Mouse (Mus musculus) hindbrain, embryonic 15.5 days (tissue): Measurements from ENCODE around the gene Doc2g. TPM values are rescaled to one million over a fixed set of nuclear protein-coding genes. Genes with fewer than 3 reads are reported as not detected.

Source experiments
- ATAC-seq: fragments of 200-750 bp; cut with Nextera tagmentation; 2 replicates; pipeline ENCODE4 v1.8.0; 2017; ENCODE audit warnings: low read depth, moderate number of reproducible peaks, moderate TSS enrichment; ENCODE audit not compliant: low FRiP score
- H3K27ac ChIP-seq: fragments of 300-500 bp; sonication (generic); replicated peaks from 2 replicates; pipeline ENCODE4 v1.5.1; 2015; ENCODE audit warnings: mild to moderate bottlenecking, inconsistent platforms
- H3K27me3 ChIP-seq: fragments of 300-500 bp; sonication (generic); 2 replicates; pipeline ENCODE4 v1.6.1; 2015; ENCODE audit warnings: control low read depth, inconsistent platforms
- H3K36me3 ChIP-seq: fragments of 300-500 bp; sonication (generic); 2 replicates; pipeline ENCODE4 v1.6.1; 2015; ENCODE audit warnings: control low read depth, inconsistent platforms
- H3K4me1 ChIP-seq: fragments of 300-500 bp; sonication (generic); replicated peaks from 2 replicates; pipeline ENCODE4 v1.6.1; 2015; ENCODE audit warnings: control low read depth, inconsistent platforms
- H3K4me2 ChIP-seq: fragments of 300-500 bp; sonication (generic); 2 replicates; pipeline ENCODE4 v1.6.1; 2015; ENCODE audit warnings: moderate library complexity, mild to moderate bottlenecking, inconsistent platforms
- H3K4me3 ChIP-seq: fragments of 300-500 bp; sonication (generic); 2 replicates; pipeline ENCODE4 v1.5.1; 2015; ENCODE audit warnings: mild to moderate bottlenecking, inconsistent platforms
- H3K9ac ChIP-seq: fragments of 300-500 bp; sonication (generic); 2 replicates; pipeline ENCODE4 v1.6.1; 2015; ENCODE audit warnings: inconsistent platforms
- H3K9me3 ChIP-seq: fragments of 300-500 bp; sonication (generic); 2 replicates; pipeline ENCODE4 v1.6.1; 2016; ENCODE audit warnings: control low read depth, inconsistent platforms
- WGBS: fragments of 180-500 bp; shearing (Covaris S2); methylation state at CpG from one replicate; pipeline ENCODE4 v1.1.7; 2015; 5-methylcytosine and 5-hydroxymethylcytosine counted together
- polyA plus RNA-seq: library from polyadenylated mRNA; unstranded; fragments of >200 nt; fragmentation: Nextera tagmentation; extraction: Ambion mirVana; gene quantifications from 2 replicates; pipeline ENCODE4 v1.2.1, GENCODE M21; 2015

Doc2g gene
- polyA plus RNA-seq, 1 experiment from 2014 or later: 5.9 TPM

DNA sequence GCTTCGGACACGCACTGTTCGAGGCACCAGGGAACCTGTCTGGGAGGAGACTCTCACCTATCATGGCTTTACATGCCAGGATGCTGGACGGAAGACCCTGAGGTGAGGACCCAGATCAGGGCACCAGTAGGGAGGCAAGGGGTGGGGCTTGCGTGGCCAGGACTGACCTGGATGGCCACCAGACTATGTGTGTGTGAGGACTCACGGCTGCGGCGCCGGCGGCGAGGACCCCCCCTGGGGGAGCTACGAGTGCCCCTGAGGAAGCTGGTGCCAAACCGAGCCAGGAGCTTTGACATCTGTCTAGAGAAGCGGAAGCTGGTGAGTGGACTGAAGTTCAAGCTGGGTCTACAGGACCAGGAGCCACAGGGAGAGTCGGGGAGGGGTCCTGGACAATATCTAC, 1.2 kb downstream of the Doc2g start:
- H3K9ac ChIP-seq: no peak overlapping the region
- H3K4me1 ChIP-seq: peaks cover 19% of the 10 kb centered on the region
- 83% methylated on average over 15 of the region's 15 CpGs for WGBS
- peaks cover 33% of the 10 kb centered on the region for H3K36me3 ChIP-seq
- no peak overlapping the region for H3K27ac ChIP-seq
- H3K27me3 ChIP-seq: no peaks in the 10 kb centered on the region
- H3K4me3 ChIP-seq: no peak overlapping the region
- no peak for ATAC-seq
- no peaks in the 10 kb centered on the region for H3K9me3 ChIP-seq
- no peak overlapping the region for H3K4me2 ChIP-seq

DNA sequence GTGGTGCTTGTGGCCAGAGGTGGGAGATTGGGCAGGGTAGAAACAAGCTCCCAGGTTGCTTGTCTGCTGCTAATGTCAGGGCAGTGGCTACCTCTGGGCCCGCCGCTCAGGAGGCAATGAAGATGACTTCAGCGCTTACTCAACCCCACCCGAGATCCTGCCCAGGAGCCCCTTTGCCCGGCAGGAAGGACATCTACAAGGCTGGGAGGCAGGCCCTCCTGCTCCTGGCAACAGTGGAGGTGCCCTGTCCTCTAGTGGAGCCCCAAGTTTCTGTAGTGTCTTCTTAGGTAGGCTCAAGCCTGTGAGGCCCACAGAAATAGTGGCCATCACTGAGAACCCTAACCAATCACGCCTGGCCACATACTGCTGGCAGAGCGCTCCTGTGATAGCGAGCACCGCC, 2.0 kb downstream of the Doc2g start:
- WGBS: 94% methylated on average over 9 of the region's 9 CpGs
- ATAC-seq: no peak
- H3K36me3 ChIP-seq: peaks cover 38% of the 10 kb centered on the region

DNA sequence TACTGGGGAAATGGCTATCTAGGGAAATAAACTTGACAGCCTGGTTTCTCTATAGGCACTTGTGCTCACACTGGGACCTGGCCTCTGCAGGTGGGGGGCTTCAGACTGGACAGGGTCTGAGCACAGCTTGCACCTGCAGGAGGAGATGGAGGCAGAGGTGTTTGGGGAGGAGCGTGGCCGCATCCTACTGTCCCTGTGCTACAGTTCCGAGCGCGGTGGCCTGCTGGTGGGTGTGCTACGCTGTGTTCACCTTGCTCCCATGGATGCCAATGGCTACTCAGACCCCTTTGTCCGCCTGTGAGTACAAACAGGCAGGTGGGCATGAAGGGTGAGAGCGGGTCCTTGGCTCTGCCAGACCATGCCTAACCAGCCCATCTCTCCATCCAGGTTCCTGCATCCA, 2.9 kb downstream of the Doc2g start:
- H3K9me3 ChIP-seq: no peaks in the 10 kb centered on the region
- no peak overlapping the region for H3K9ac ChIP-seq
- no peak overlapping the region for H3K4me3 ChIP-seq
- no peak overlapping the region for H3K4me2 ChIP-seq
- peaks cover 38% of the 10 kb centered on the region for H3K36me3 ChIP-seq
- peaks cover 12% of the 10 kb centered on the region for H3K4me1 ChIP-seq
- ATAC-seq: no peak
- H3K27ac ChIP-seq: no peak overlapping the region
- 94% methylated on average over 8 of the region's 8 CpGs for WGBS
- no peaks in the 10 kb centered on the region for H3K27me3 ChIP-seq

More for the DNA sequence above, 2.0 kb downstream of the Doc2g start:
- H3K27me3 ChIP-seq: no peaks in the 10 kb centered on the region
- no peak overlapping the region for H3K4me3 ChIP-seq
- H3K9ac ChIP-seq: no peak overlapping the region
- H3K4me1 ChIP-seq: peaks cover 12% of the 10 kb centered on the region
- H3K27ac ChIP-seq: no peak overlapping the region
- no peak overlapping the region for H3K4me2 ChIP-seq
- no peaks in the 10 kb centered on the region for H3K9me3 ChIP-seq

DNA sequence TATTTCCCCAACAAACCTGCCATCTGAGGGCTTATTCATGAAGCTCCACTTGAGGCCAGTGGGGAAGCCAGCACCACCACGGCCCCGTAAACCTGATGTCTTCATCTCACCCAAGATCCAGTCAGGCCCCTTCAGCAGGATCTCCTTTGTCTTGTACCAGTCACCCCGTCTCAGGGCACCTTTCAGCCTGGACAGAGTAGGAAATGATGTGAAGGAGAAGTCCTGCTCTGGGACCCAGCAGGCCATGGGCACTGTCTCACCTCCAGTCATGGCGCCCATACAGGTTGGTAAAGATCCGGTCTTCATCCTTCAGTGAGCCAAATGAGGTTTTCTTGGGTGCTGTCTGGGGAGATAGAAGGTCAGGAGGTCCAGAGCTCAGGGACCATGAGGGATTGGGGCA, 8.0 kb downstream of the Doc2g start:
- no peak overlapping the region for H3K27ac ChIP-seq
- ATAC-seq: no peak
- H3K4me3 ChIP-seq: no peak overlapping the region
- H3K9ac ChIP-seq: no peak overlapping the region
- no peaks in the 10 kb centered on the region for H3K27me3 ChIP-seq
- H3K9me3 ChIP-seq: no peaks in the 10 kb centered on the region
- WGBS: 92% methylated on average over 5 of the region's 5 CpGs
- H3K4me1 ChIP-seq: peaks cover 12% of the 10 kb centered on the region
- no peak overlapping the region for H3K4me2 ChIP-seq
- peaks cover 34% of the 10 kb centered on the region for H3K36me3 ChIP-seq

DNA sequence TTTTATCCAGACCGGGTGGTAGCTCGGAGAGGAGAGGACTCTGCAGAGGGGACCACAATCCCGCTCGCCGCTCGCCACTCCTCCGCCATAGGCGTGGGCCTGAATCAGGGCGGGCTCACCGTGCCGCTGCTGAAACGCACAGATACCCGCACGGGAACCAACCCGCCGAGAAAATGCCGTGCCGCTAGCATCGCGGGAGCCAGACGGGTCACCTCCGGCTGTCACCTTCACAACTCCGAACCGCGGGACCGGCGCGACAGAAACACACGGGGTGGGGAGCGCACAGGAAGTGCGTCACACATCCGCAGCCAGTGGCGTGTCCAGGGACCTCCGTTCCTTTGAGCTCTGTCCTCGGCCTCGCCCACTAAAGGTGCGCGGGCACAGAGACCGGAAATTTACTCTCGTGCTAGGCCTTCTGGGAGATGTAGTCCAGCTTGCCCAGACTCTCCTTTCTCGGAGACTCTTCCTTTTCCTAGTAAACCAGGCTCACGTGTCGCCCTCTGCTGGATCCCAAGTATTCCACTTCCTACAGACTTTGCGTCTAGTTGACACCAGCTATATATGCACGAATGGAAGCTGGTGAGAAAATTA, 9.4 kb downstream of the Doc2g start, which contains the start of gene Ndufv1:
Gene Ndufv1, minus strand, starts transcription at position 375 of the 591 bp plus-strand sequence.
- WGBS: under 1% methylated on average over 45 of the region's 45 CpGs
- Histone ChIP-seq H3K27me3 (no peaks in the 10 kb centered on the region), H3K4me2 (peak within 1 kb of the TSS; percentile 69), H3K27ac (peak within 1 kb of the TSS; percentile 81), H3K36me3 (peaks cover 21% of the 10 kb centered on the region), H3K9ac (peak within 1 kb of the TSS; percentile 80), H3K9me3 (no peaks in the 10 kb centered on the region), H3K4me1 (peaks cover 12% of the 10 kb centered on the region), H3K4me3 (peak within 1 kb of the TSS; percentile 84)
- peak; percentile 99 for ATAC-seq

DNA sequence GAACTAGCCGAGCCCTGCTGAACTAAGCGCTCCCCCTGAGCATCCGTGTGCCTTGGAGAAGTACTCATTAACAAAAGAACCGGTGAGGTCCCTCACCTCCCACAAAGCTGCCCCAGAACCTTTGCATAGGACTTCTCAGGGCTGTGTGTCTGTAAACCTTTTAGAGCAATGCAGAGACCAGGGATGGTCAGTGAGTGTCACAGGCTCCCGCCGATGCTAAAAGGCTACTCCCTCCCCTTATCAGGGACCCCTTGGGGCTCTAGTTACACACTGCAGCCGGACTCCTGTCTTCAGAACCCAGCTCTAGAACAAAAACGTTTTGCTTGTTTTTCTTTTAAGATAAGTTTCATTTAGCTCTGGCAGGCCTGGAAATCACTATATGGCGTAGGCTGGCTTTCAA, 10.0 kb downstream of the Doc2g start:
- Histone ChIP-seq H3K27me3 (no peaks in the 10 kb centered on the region), H3K27ac (no peak overlapping the region), H3K4me3 (peak overlapping the region; percentile 84), H3K9ac (no peak overlapping the region; the same call in 1 of the 2 replicates), H3K9me3 (no peaks in the 10 kb centered on the region), H3K4me2 (peak overlapping the region; percentile 49), H3K4me1 (peaks cover 12% of the 10 kb centered on the region), H3K36me3 (peaks cover 15% of the 10 kb centered on the region)
- 19% methylated on average over 9 of the region's 9 CpGs for WGBS
- ATAC-seq: no peak

DNA sequence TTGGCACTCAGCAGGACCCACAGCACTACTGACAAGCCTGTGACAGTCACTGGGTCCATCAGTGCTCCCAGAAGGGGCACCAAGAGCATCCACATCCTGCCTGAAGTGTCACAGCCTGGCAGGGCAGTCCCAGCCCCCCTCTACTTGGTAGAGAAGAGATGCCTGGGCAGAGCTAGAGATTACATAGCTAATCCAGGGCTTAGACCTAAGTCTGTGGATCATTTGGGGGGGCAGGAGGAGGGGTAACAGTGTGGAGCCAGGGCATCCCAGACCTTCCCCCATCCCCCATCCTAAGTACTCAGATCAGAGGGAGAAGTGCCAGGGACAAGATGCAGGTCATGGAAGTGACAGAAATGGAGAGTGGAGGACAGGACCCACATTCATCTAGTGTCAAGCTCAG, 11.7 kb downstream of the Doc2g start:
- Histone ChIP-seq H3K4me1 (peaks cover 21% of the 10 kb centered on the region), H3K9me3 (no peaks in the 10 kb centered on the region), H3K9ac (no peak overlapping the region), H3K4me3 (no peak overlapping the region), H3K27ac (no peak overlapping the region), H3K36me3 (peaks cover 1% of the 10 kb centered on the region; the same call in 1 of the 2 replicates), H3K27me3 (no peaks in the 10 kb centered on the region), H3K4me2 (no peak overlapping the region)
- ATAC-seq: no peak

DNA sequence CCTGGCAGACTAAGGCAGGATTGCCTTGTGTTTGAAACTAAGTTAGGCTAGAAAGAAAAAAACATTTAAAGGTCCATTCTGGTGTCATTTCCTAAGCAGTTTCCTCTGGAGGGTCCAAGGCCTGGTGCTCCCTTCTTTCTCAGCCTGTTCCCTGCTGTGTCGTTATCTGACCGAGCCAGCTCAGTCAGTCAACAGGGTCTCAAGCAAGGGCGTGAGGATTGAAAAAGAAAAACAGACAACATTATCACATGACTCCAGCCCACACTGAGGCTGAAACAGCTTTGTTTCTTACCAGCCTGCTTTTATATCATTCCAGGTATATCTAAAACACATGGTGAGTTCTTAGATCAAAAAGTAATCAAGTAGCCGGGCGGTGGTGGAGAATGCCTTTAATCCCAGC, 12.5 kb downstream of the Doc2g start:
- H3K36me3 ChIP-seq: no peaks in the 10 kb centered on the region
- H3K9me3 ChIP-seq: no peaks in the 10 kb centered on the region
- H3K4me3 ChIP-seq: no peak overlapping the region
- H3K4me1 ChIP-seq: peaks cover 21% of the 10 kb centered on the region
- no peak for ATAC-seq
- H3K27ac ChIP-seq: no peak overlapping the region
- WGBS: 56% methylated on average over 5 of the region's 5 CpGs
- H3K9ac ChIP-seq: no peak overlapping the region
- H3K4me2 ChIP-seq: no peak overlapping the region
- H3K27me3 ChIP-seq: no peaks in the 10 kb centered on the region

DNA sequence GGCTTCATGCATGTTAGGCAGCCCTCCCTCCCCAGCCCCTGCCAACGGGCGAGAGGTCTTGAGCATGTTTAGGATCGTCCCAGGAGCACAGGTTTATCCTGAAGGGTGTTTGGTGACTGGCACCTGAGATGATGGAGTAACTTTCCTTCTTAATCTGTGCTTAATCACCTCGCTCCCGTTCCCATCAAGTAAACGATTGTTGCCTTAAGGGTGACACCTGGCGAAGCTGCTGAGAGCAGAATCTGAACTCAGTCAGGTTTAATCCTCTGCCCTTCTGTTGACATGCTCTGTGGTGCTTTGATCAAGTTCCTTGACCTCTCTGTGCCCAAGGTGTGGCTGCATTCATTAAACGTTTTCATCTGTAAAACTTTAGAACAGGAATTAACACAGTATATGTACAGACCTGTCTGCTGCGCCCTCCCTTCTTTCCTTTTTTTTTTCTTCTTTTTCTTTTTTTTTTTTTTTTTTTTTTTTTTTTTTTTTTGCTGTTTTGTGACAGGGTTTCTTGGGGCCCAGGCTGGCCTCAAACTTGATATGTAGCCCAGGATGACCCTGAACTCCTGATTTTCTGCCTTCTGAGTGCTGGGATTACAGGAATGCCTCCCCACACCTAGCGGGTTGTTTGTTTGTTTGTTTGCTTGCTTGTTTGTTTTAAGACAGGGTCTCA, 14.9 kb downstream of the Doc2g start:
- Histone ChIP-seq H3K36me3 (no peaks in the 10 kb centered on the region), H3K4me2 (no peak overlapping the region), H3K27me3 (no peaks in the 10 kb centered on the region), H3K9ac (no peak overlapping the region), H3K27ac (no peak overlapping the region), H3K4me1 (peaks cover 8% of the 10 kb centered on the region; the same call in 1 of the 2 replicates), H3K4me3 (no peak overlapping the region), H3K9me3 (no peaks in the 10 kb centered on the region)
- WGBS: 76% methylated on average over 10 of the region's 10 CpGs
- no peak for ATAC-seq

DNA sequence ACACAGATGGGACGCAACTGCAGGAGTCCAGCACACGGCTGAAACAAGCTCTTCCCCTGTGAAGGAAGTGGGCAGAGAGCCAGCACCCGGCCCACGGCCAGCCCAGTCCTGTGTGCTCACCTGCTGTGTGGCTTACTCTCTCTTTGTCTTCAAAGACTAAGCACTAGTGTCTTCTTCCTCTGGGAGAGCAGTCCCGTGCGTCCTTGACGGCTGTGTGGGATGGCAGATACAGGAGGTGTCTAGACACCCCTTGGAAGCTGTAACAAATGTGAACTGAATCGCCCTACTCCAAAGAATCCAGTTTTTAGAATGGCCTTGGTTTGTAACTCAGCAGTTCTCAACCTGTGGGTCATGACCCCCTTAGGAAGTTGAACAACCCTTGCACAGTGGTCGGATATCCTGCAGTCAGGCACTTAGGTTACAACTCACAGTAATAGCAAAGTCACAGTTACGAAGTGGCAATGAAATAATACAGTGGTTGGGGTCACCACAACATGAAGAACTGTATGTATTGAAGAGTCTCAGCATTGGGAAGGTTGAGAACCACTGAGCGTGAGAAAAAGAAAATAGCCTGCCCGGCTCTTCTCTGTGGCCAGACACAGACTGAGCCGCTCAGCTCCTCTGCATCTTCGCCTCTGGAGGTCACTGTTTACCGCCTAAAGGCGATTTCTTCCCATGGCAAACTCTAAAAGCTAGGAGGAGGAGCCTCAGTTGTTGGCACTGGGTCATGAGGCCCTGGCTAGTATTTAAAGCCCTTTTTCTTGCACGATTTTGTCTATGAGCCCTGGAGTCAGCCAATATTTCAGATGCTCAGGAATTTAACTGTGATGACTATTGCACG, 15.8 kb downstream of the Doc2g start:
- Histone ChIP-seq H3K4me2 (no peak overlapping the region; the same call in 1 of the 2 replicates), H3K9me3 (no peaks in the 10 kb centered on the region), H3K4me1 (peaks cover 8% of the 10 kb centered on the region; the same call in 1 of the 2 replicates), H3K27ac (no peak overlapping the region), H3K4me3 (no peak overlapping the region), H3K27me3 (no peaks in the 10 kb centered on the region), H3K9ac (no peak overlapping the region), H3K36me3 (no peaks in the 10 kb centered on the region)
- 25% methylated on average over 18 of the region's 18 CpGs for WGBS
- peak; percentile 86 for ATAC-seq

DNA sequence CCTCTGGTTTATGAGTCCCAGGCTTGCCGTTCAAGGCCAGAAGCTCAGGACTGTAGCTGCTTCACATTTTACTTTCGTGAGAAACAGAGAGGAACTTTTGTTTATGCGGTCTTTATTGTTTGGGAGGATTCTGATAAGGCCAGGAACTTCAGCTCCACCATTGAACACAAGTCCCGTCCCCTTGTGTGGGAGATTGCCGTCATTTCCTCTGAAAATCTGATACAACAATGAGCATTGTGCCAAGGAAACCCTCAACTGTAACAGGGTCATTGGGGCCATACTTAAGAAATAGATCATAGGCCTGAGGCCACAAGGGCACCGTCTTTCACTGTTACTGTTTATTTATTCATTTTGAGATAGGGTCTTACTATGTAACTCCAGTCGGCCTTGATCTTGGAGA, 20.1 kb downstream of the Doc2g start:
- H3K4me3 ChIP-seq: no peak overlapping the region
- WGBS: 80% methylated on average over 7 of the region's 7 CpGs
- no peak overlapping the region for H3K4me2 ChIP-seq
- H3K27ac ChIP-seq: no peak overlapping the region
- H3K4me1 ChIP-seq: peaks cover 8% of the 10 kb centered on the region; the same call in 1 of the 2 replicates
- no peaks in the 10 kb centered on the region for H3K9me3 ChIP-seq
- no peak overlapping the region for H3K9ac ChIP-seq
- no peak for ATAC-seq
- H3K27me3 ChIP-seq: no peaks in the 10 kb centered on the region
- H3K36me3 ChIP-seq: no peaks in the 10 kb centered on the region

DNA sequence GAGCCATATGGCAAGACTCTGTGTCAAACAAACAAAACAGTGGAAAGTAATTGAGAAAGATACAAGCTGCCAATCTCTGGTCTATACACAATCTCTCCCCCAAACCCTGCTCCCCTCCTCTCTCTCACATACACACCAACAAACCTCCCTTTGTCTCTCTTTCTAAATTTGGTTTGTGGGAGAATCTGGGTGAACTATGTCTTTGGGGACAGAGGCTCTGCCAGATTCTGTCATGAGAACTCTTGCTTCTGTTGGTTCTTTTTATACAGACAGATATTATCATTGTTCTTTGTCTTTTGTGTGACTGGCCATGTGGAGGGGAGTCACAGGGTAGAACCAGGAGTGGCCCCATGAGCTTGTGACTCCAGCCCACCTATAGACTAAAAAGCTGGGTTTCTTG, 24.5 kb downstream of the Doc2g start:
- H3K9ac ChIP-seq: no peak overlapping the region
- ATAC-seq: no peak
- H3K4me2 ChIP-seq: no peak overlapping the region
- H3K9me3 ChIP-seq: no peaks in the 10 kb centered on the region
- H3K4me1 ChIP-seq: no peaks in the 10 kb centered on the region
- H3K4me3 ChIP-seq: no peak overlapping the region
- no peaks in the 10 kb centered on the region for H3K27me3 ChIP-seq
- no peaks in the 10 kb centered on the region for H3K36me3 ChIP-seq
- no peak overlapping the region for H3K27ac ChIP-seq
